24 mouse cellular contexts compared by ENCODE assay signal in the genomic region with DNA sequence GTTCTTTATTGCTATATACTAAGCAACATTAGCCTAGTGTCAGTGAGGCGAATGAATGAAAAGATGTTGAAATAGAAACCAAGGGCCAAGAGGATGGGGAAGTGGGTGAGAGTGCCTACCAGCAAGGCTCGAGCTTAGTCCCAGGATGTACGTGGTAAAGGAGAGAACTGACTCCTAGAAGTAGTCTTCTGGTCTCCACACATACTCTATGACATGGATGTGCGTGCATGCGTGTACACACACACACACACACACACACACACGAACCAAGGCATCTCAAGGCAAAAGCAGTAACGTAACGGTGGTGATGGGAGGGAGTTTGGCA. TPM values are rescaled to one million over a fixed set of nuclear protein-coding genes. Genes with fewer than 3 reads are reported as not detected.
DNase-seq lines count a peak whose midpoint lies in the region; ATAC-seq lines count a peak whose summit lies in the region.
"Had no signal": no experiment of that assay in that cellular context is flagged by ENCODE, and none has a peak within 500 bp of the region (broad histone marks: within the 10 kb centered on the region; RNA-seq: fewer than 3 reads in every experiment).

No protein-coding gene starts in this region.

- no peak overlapping the region for H3K4me3 ChIP-seq in liver, embryonic 16.5 days (ENCODE audit: low read depth, low read length)
- H3K4me3 ChIP-seq in midbrain, embryonic 14.5 days (replicated peaks; ENCODE audit: low read depth, low read length) = no peak overlapping the region
- H3K4me3 ChIP-seq: erythroblast, embryonic 14.5 days; forebrain, embryonic 13.5 days; layer of hippocampus, adult 2 months; limb, embryonic 13.5 days; liver, embryonic 13.5 days; lung, embryonic 15.5 days; midbrain, embryonic 10.5 days; myocyte; neural tube, embryonic 12.5 days had no signal

- H3K27ac ChIP-seq in liver, embryonic 16.5 days (ENCODE audit: low read length) = 0 out of 2 replicates have a peak overlapping the region, but pooled peaks have one; percentile 0
- no peak overlapping the region for H3K27ac ChIP-seq in midbrain, embryonic 14.5 days (replicated peaks; ENCODE audit: low read depth, low read length)
- H3K27ac ChIP-seq: forebrain, embryonic 13.5 days; hindbrain, embryonic 14.5 days; layer of hippocampus, adult 2 months; limb, embryonic 13.5 days; liver, embryonic 13.5 days; lung, embryonic 15.5 days; midbrain, embryonic 10.5 days; neural tube, embryonic 12.5 days had no signal

- H3K4me1 ChIP-seq in liver, embryonic 16.5 days (ENCODE audit: control insufficient read depth, low read depth, low read length) = peaks cover 13% of the 10 kb centered on the region
- no peaks in the 10 kb centered on the region for H3K4me1 ChIP-seq in midbrain, embryonic 14.5 days (ENCODE audit: control insufficient read depth, insufficient read depth, low read length)
- H3K4me1 ChIP-seq: forebrain, embryonic 13.5 days; limb, embryonic 13.5 days; neural tube, embryonic 12.5 days had no signal

- 70% methylated on average over 8 of the region's 8 CpGs for WGBS in liver, embryonic 16.5 days (ENCODE audit: insufficient replicate concordance)
- 95% methylated on average over 8 of the region's 8 CpGs for WGBS in midbrain, embryonic 14.5 days

- no peak overlapping the region for H3K9ac ChIP-seq in liver, embryonic 16.5 days (ENCODE audit: low read depth, low read length)
- H3K9ac ChIP-seq in midbrain, embryonic 14.5 days (replicated peaks; ENCODE audit: low read length) = no peak overlapping the region
- H3K9ac ChIP-seq: forebrain, embryonic 13.5 days; hindbrain, embryonic 14.5 days; limb, embryonic 13.5 days; liver, embryonic 13.5 days; lung, embryonic 15.5 days; neural tube, embryonic 12.5 days had no signal

- no peaks in the 10 kb centered on the region for H3K36me3 ChIP-seq in liver, embryonic 16.5 days (ENCODE audit: control insufficient read depth, insufficient read depth)
- no peaks in the 10 kb centered on the region for H3K36me3 ChIP-seq in midbrain, embryonic 14.5 days (ENCODE audit: control insufficient read depth, insufficient read depth, low read length)
- H3K36me3 ChIP-seq: limb, embryonic 13.5 days; liver, embryonic 13.5 days; lung, embryonic 15.5 days; midbrain, embryonic 10.5 days; neural tube, embryonic 12.5 days had no signal

- H3K27me3 ChIP-seq in liver, embryonic 16.5 days (ENCODE audit: control insufficient read depth, insufficient read depth, low read depth, low read length) = no peaks in the 10 kb centered on the region
- H3K27me3 ChIP-seq in midbrain, embryonic 14.5 days (ENCODE audit: control insufficient read depth, insufficient read depth, low read length) = no peaks in the 10 kb centered on the region
- H3K27me3 ChIP-seq: forebrain, embryonic 13.5 days; limb, embryonic 13.5 days; liver, embryonic 13.5 days; lung, embryonic 15.5 days; neural tube, embryonic 12.5 days had no signal

- H3K4me2 ChIP-seq in liver, embryonic 16.5 days (ENCODE audit: low read depth, low read length) = no peak overlapping the region
- no peak overlapping the region for H3K4me2 ChIP-seq in midbrain, embryonic 14.5 days (ENCODE audit: low read length)
- H3K4me2 ChIP-seq: forebrain, embryonic 13.5 days; heart, embryonic 11.5 days; hindbrain, embryonic 14.5 days; limb, embryonic 13.5 days; liver, embryonic 13.5 days; lung, embryonic 15.5 days; neural tube, embryonic 12.5 days had no signal

- no peak for DNase-seq in liver
- DNase-seq in lung, postnatal 36 days = peak; percentile 39
- no peak for DNase-seq in lung, postnatal 10 days
- no peak for DNase-seq in midbrain, embryonic 14.5 days
- DNase-seq: cerebellum, adult 11 months; cerebellum, adult 9-11 months; thymus, adult 2 months had no signal

- no peak for ATAC-seq in liver, embryonic 16.5 days (ENCODE audit: low read depth)
- peak; percentile 46 to 47; a peak in 1 of 4 replicates for ATAC-seq in hematopoietic stem cell, adult 5-6 weeks (replicated peaks in 1 of 2; ENCODE audit: insufficient read depth in 1 of 2, low FRiP score in 2 of 2, low TSS enrichment in 1 of 2, low read depth in 1 of 2, poor library complexity in 2 of 2, severe bottlenecking in 2 of 2)
- ATAC-seq in neutrophil, adult 5-6 weeks (ENCODE audit: extremely low read depth, insufficient number of reproducible peaks, low FRiP score, poor library complexity, severe bottlenecking) = peak; percentile 26; the same call in 1 of the 2 replicates
- ATAC-seq in midbrain, embryonic 14.5 days (ENCODE audit: low FRiP score, low TSS enrichment) = no peak
- ATAC-seq in erythroid progenitor cell, adult 5-6 weeks (replicated peaks; ENCODE audit: low FRiP score, poor library complexity, severe bottlenecking) = no peak
- ATAC-seq: activated CD4-positive, CD25-positive, alpha-beta regulatory T cell, adult 4 months; forebrain, embryonic 13.5 days; midbrain, embryonic 16.5 days had no signal

- no peaks in the 10 kb centered on the region for H3K9me3 ChIP-seq in liver, embryonic 16.5 days (replicated peaks; ENCODE audit: control insufficient read depth, low read length)
- H3K9me3 ChIP-seq in midbrain, embryonic 14.5 days (ENCODE audit: control insufficient read depth, low read length) = no peaks in the 10 kb centered on the region
- H3K9me3 ChIP-seq: forebrain, embryonic 13.5 days; limb, embryonic 13.5 days; liver, embryonic 13.5 days; lung, embryonic 15.5 days; midbrain, embryonic 10.5 days; neural tube, embryonic 12.5 days had no signal

RNA-seq across cellular contexts. Expression of a gene that starts 50.0 kb away (rescaled TPM):
- polyA plus RNA-seq in liver, embryonic 16.5 days (2015; fragmentation: Nextera tagmentation; extraction: Ambion mirVana) = 6.3 and 6.4 TPM in 2 replicates
- total RNA-seq in hematopoietic stem cell, adult 5-6 weeks (2017) = 1.4 and 3.9 TPM in 2 replicates
- 0.93 and 2.1 TPM in 2 replicates for total RNA-seq in neutrophil, adult 5-6 weeks (2017)
- 144 and 154 TPM in 2 replicates for polyA plus RNA-seq in midbrain, embryonic 14.5 days (2014; fragmentation: Nextera tagmentation; extraction: Ambion mirVana)
- total RNA-seq in erythroid progenitor cell, adult 5-6 weeks (2015; ENCODE audit: low replicate concordance) = 4.3 and 10.9 TPM in 2 replicates
- 8.9 and 11.4 TPM in 2 replicates for total RNA-seq in erythroid progenitor cell, adult 5-6 weeks (2017; ENCODE audit: low replicate concordance)

Comparison
In these comparisons a context has a peak if more than half of its experiments do, and no peak if none do; other contexts are left out.
1. ATAC-seq: peak in hematopoietic stem cell, adult 5-6 weeks (2 of 2) and neutrophil, adult 5-6 weeks (single experiment); none in liver, embryonic 16.5 days (single experiment), midbrain, embryonic 14.5 days (single experiment) and erythroid progenitor cell, adult 5-6 weeks (single experiment).